Mouse (Mus musculus) left cerebral cortex, postnatal 25 days (tissue): Measurements from ENCODE around the gene Myrf. TPM values are rescaled to one million over a fixed set of nuclear protein-coding genes. Genes with fewer than 3 reads are reported as not detected.
"Not testable (repeated sequence)": the region's sequence is repeated elsewhere in the genome, so short reads cannot be mapped to it uniquely, and the experiment has no call there.

Experiments used
- DNase-seq, 2 experiments: peaks; one replicate each; pipeline ENCODE4 v3.0.0; 2022; ENCODE audit warnings: low spot score in 2 of 2, mixed read lengths in 1 of 2
- intact Hi-C: fragments of 180-260 bp; cut with DNase I; formaldehyde crosslinking; loops from one replicate; pipeline ENCODE4 v1.15.1; 2025
- total RNA-seq, 2 experiments: library from RNA; stranded (reverse); gene quantifications; 2 replicates each; pipeline ENCODE4 v1.2.3; 2021

Myrf gene
- total RNA-seq, 2 experiments from 2014 or later = 12.2 to 16.1 TPM

- no peak for DNase-seq
- intact Hi-C loops = no loop called here
These were observed 54.7 kb downstream of the Myrf start for GRCm38 (mm10) chr19:10185876-10186275.

- intact Hi-C loops = loop anchor here (5.0 kb wide), 2 partner anchors 142 to 262 kb away; partner anchors contain the start of gene Fads3
These were observed 56.5 kb downstream of the Myrf start for GRCm38 (mm10) chr19:10184096-10184495.

GRCm38 (mm10) chr19:10183299-10183983, 57.1 kb downstream of the Myrf start:
- peak; percentile 76 to 91 for DNase-seq
- intact Hi-C loops = loop anchor here (5.0 kb wide), 2 partner anchors 141 to 261 kb away; partner anchors contain the start of gene Fads3

More at GRCm38 (mm10) chr19:10184096-10184495, 56.5 kb downstream of the Myrf start:
- peak; percentile 40 to 50 for DNase-seq

GRCm38 (mm10) chr19:10182670-10183298, 57.8 kb downstream of the Myrf start, which contains the start of gene Fads1:
TSS of gene Fads1 (plus strand) at chr19:10182888.
- peak; percentile 96 to 97 for DNase-seq
- intact Hi-C loops = loop anchor here (1.0 to 5.0 kb wide), 3 partner anchors 81 to 260 kb away; partner anchors contain the start of genes Fads2 and Fads3

- peak in 1 of 2 experiments; percentile 25 for DNase-seq
- intact Hi-C loops = loop anchor here (1.0 to 5.0 kb wide), 3 partner anchors 81 to 260 kb away; partner anchors contain the start of genes Fads2 and Fads3
These were observed 58.4 kb downstream of the Myrf start for GRCm38 (mm10) chr19:10182142-10182541.

GRCm38 (mm10) chr19:10181225-10181624, 59.3 kb downstream of the Myrf start:
- intact Hi-C loops = loop anchor here (5.0 kb wide), 2 partner anchors 139 to 259 kb away; partner anchors contain the start of gene Fads3
- peak; percentile 49 to 67 for DNase-seq

- DNase-seq = no peak
- intact Hi-C loops = no loop called here
These were observed 63.6 kb downstream of the Myrf start for GRCm38 (mm10) chr19:10176941-10177372.

- intact Hi-C loops = no loop called here
- no peak for DNase-seq
These were observed 64.1 kb downstream of the Myrf start for GRCm38 (mm10) chr19:10176477-10176876.

- intact Hi-C loops = loop anchor here (5.0 kb wide), 1 partner anchor 43 kb away; no protein-coding TSS in a partner anchor
- no peak for DNase-seq
These were observed 65.6 kb downstream of the Myrf start for GRCm38 (mm10) chr19:10174956-10175355.

GRCm38 (mm10) chr19:10173844-10174539, 66.6 kb downstream of the Myrf start:
- no peak for DNase-seq
- intact Hi-C loops = loop anchor here (5.0 kb wide), 1 partner anchor 42 kb away; no protein-coding TSS in a partner anchor

GRCm38 (mm10) chr19:10173116-10173718, 67.3 kb downstream of the Myrf start:
- intact Hi-C loops = loop anchor here (5.0 kb wide), 1 partner anchor 41 kb away; no protein-coding TSS in a partner anchor
- no peak for DNase-seq

GRCm38 (mm10) chr19:10171846-10172245, 68.7 kb downstream of the Myrf start:
- peak; percentile 50 to 71 for DNase-seq

GRCm38 (mm10) chr19:10171359-10171758, 69.2 kb downstream of the Myrf start:
- DNase-seq = no peak
- intact Hi-C loops = loop anchor here (5.0 kb wide), 1 partner anchor 39 kb away; no protein-coding TSS in a partner anchor

More at GRCm38 (mm10) chr19:10171846-10172245, 68.7 kb downstream of the Myrf start:
- intact Hi-C loops = loop anchor here (5.0 kb wide), 1 partner anchor 40 kb away; no protein-coding TSS in a partner anchor

- DNase-seq = no peak
- intact Hi-C loops = loop anchor here (5.0 kb wide), 1 partner anchor 38 kb away; no protein-coding TSS in a partner anchor
These were observed 70.1 kb downstream of the Myrf start for GRCm38 (mm10) chr19:10170466-10170865.

GRCm38 (mm10) chr19:10169692-10170330, 70.7 kb downstream of the Myrf start:
- DNase-seq = not testable (repeated sequence)
- intact Hi-C loops = loop anchor here (5.0 kb wide), 1 partner anchor 38 kb away; no protein-coding TSS in a partner anchor

- intact Hi-C loops = no loop called here
These were observed 71.4 kb downstream of the Myrf start for GRCm38 (mm10) chr19:10169179-10169578.

GRCm38 (mm10) chr19:10168441-10168840, 72.1 kb downstream of the Myrf start:
- intact Hi-C loops = no loop called here
- no peak for DNase-seq

More at GRCm38 (mm10) chr19:10169179-10169578, 71.4 kb downstream of the Myrf start:
- DNase-seq = no peak

- intact Hi-C loops = no loop called here
- DNase-seq = no peak
These were observed 72.6 kb downstream of the Myrf start for GRCm38 (mm10) chr19:10167951-10168350.
